Mouse (Mus musculus) kidney, postnatal 14 days (tissue): Measurements from ENCODE around the gene Abcb8.

Experiments used
- DNase-seq: peaks from one replicate; pipeline ENCODE4 v3.0.0; 2022; ENCODE audit warnings: mixed read lengths

Gene Abcb8

DNA sequence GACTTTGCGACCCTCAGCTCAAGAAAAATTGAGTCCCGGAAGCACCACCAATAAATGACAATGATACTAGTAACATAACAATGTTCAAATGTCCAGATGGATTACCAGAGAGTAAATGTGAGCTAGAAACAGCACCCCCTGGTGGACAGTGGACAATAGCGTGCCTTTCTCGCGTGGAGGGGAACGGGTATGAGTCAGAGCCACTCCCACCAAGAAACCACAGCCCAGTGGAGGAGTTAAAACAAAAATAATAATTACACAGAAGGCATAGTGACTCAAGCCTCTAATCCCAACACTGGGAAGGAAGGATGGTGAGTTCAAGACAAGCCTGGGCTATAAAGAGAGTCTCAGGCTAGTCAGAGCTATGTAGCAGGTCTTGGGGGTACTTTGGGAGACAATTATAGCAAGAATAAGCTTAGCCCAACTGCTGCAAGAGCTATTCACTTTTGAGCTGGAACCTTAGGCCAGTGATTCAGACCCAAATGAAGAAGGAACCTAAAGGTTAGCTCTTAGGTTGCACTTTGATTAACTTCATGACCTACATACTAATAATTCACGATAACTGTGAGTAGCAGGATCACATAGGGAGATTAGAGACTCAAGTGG is at the start of gene Abcb8:
Gene Abcb8, plus strand, starts transcription at position 272 of the 606 bp plus-strand sequence.
- peak; percentile 84 for DNase-seq

DNA sequence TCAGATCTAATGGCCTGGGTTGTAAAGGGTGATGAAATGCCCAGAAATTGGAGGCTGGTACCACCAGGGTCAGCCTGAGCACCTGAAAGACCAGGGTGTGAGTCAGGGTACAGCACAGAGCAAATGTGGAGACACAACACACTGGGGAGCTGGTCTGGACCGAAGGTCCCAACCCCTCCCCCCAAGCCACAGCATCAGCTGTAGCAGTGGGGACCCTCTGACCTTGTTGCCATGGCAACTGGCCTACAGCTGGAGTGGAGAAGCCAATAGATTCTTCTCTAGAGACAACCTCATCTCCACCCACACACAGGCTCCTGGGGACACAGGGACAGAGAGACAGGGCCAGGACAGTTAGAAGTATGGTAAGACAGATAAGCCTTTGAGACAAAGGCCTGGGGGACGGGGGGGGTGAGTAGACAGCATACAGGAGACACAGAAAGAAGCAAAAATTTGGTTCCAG is 49.5 kb upstream of the Abcb8 start:
- peak; percentile 66 for DNase-seq

DNA sequence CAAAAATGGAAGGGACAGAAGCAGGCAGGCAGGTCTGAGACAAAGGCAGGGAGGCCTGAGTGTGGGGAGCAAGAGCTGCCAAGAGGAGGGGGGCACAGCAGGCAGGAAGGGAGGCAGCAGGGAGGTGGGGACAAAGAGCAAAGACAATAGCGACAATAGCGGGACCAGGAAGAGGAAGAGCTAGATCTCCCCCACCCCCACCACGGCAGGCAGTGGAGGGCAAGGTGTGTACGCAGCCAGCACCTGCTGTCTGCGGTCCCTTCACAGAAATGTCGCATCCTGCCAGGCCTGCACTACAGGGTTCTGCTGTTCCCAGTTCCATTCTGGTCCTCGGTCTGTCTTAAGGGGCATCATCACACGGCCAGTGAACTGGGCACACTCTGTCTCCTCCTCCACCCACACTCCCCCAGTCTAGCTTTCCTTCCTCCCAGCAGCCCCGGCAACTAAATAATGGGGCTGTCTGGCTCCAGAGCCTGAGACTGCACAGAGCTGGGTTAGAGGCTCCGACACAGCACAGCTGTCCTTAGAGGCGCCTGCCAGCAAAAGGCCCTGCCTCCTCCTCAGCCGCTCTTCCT is 48.9 kb upstream of the Abcb8 start:
- peak; percentile 71 for DNase-seq

DNA sequence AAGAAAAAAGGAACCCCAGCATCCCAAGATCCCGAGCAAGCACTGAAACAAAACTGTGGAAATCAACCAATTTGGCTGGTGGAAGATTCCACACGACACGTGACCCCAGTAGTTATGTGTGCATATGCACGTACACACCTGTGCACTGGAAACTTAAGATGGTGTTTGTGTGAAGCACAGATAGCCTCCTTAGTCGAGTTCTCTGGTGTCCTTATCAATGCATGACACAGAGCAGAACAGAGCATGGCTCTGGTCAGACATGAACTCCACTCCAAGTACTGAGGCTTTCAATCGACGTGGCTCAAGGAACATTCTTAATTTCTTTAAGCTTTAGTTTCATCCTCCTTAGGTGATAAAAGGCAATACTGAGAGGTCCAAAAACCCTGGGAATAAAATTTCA is 47.1 kb upstream of the Abcb8 start:
- DNase-seq = no peak

DNA sequence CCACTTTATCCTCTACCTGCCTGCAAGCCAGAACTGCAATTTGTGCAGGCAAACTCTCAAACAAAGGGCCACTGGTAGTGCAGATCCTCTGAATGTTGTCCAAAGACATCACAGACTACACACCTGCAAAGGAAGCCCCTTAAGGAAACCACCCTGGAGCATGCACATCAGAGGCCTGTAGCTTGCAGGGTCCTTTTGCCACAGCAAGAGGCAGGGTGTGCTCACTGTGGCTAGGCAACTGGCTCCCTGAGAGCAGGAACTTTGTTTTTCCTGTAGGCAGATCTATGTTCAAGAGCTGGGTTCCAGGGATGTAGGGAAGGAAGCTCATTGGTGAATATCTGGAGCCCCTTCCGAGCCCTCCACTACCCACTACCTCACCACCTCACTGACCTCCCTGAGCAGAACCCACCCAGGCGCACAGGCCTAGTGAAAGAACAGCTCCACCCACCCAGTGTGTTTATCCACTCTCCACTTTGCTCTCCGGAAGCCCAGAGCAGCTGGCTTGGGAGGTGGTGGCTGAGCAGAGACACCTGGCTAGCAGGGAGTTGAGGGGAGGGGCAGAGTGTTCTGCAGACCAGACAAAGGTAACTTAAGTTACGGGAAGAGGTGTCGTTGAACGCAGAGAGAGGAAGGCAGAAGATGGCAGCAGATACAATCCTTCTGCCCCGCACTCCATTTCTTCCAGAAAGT is 46.1 kb upstream of the Abcb8 start:
- no peak for DNase-seq

DNA sequence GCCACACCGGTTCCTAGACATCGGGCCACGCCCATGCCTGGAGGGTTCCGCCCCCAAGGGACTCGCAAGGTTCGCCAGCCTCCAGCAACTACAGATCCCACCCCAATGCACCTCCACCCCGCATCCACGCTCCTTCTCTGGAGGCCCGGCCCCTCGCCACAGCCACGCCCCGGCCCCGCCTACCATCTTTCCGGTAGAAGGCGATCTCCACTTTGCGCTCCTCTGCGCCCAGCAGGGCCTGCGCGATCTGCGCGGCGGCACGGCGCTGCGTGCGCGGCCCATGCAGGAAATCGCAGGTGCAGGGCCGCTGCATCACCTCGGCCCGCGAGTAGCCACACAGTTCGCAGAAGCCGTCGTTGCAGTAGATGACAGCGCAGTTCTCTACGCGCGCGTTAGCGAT is 45.3 kb upstream of the Abcb8 start:
- DNase-seq = peak; percentile 77

DNA sequence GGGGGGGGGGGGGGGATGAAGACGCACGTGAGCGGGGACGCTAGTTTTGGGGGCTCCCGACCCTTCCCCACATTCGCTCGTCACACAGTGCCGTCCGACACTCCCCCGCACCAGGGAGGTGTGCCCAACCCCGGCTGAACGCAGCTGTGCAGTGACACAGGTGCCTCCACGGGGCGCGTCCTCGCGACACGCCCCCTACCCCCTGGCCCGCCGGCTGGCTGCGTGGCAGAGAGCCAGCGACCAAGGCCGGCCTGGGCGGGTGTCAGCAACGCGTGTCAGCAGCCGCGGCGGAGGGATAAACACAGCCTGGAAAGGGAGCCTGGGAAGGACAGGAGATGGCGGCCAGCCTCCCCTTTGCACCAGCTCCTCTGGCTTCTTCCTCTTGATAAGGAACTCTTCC is 44.9 kb upstream of the Abcb8 start:
- DNase-seq = peak; percentile 47

DNA sequence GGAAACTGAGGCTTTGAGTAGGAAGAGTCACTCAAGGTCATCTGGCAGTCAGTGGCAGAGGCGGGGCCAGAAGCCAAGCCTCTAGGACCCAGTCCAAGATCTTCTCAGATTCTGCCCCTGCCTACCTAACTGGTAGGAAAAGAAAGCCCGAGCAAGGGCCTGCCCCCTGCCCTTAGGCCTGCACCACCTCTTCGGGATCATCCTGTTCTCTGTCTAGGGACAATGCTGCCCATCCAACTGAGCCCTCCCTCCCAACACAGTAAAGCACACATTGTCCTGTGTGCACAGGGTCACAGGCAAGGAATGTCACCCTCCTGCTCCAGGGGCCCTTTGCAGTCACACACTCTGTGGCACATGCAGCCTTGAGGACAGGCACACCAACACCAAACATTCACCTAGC is 43.4 kb upstream of the Abcb8 start:
- DNase-seq = no peak

DNA sequence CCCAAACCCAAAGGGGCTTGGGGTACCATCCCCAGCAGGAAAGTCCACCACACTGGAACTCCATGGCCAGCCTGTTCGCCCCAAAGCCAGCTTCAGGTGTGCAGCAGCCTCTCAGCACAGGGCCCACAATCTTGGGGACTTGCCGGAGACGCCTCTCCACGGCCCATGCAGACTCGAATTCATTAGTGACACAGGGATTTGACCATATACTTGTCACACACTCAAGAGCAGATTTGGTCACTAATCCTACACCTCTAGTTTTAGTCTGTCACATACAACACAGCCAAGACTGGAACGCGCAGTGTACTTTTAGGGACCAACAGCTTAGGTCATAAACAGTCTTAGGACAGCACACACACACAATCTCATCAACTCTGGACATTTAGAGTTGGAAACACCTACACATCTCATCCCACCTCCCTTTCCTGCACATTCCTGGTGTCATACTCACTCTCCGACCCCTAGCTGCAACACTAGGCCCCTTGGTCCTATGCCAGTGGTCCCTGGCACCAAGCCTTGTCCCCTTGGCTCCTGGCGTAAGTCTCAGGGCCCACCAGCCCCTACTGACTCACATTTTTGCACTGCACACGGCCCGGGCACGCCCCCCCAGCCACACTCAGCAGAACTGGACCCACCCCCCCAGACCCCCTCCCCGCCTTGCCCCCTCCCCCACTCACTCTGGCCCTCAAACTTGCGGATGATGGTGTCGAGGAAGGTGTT is 42.8 kb upstream of the Abcb8 start:
- no peak for DNase-seq

DNA sequence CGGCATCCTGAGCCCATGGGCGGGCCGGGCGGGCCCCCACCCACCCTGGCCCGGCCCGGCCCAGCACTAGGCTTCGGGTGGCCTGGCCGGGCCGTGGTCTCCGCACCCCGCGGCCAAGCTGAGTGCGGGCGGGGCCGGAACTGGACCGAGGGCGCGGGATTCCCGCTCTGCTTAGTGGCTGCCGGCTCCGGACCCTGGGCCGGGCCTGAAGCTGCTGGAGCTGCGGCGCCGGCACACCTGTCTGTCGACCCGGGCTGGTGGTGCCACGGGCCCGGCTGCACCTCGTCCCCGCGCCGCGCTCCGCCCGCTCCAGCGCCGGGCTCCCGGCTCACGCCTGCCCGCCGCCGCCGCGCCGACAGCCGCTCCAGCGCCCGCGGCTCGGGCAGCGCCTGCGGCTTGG is 42.2 kb upstream of the Abcb8 start, which contains the start of gene Kcnh2:
Gene Kcnh2, minus strand, starts transcription at position 327 of the 400 bp plus-strand sequence.
- DNase-seq = no peak

DNA sequence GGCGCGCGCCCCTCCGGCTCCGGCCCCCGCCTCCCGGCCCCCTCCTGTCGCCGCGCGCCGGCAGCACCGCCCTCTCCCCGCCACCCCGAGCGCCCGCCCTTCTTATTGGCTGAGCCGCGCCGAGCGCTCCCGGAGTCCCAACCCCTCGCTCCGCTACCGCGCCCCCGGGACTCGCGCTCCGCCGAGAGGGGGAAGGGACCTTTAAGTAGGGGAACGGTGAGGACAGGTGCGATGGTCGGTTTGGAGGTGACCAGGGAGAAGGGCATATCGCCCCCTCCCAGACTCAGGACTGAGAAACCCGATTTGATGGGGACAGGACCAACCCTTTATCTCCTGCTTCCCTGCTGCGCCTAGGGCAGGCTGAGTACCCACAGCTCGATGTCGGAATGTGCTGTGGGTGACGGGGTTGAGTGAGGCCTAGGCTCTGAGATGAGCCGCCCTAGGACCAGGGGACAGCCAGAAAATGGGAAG is 41.7 kb upstream of the Abcb8 start:
- peak; percentile 85 for DNase-seq

DNA sequence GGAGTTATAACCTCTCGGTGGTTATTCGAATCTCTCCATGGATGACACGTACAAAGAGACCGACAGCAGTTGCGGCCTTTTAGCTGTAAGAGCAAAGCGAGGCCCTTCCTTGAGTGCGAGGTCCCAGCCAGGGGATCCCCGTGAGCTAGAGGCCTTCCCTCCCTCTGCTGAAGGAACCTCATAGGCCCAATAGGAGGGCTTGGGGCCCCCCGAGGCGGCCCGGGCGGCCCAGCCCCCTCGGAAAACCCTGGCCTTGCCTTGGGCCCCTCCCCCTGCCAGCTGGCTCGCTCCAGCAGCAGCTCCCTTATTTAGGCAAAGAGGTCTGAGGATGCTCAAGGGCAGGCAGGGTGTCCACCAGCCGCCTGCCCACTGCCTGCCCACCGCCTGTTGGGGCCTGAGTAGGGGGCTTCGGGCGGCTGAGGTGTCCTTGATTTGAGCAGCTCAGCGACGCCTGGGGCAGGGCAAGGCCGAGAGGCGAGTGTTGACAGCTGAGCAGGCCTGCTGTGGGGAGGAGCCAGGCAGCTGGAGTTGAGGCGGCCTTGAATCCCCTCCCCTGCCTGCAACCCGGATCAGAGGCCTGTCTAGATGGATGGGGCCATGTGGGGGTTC is 41.1 kb upstream of the Abcb8 start:
- DNase-seq = peak; percentile 55

DNA sequence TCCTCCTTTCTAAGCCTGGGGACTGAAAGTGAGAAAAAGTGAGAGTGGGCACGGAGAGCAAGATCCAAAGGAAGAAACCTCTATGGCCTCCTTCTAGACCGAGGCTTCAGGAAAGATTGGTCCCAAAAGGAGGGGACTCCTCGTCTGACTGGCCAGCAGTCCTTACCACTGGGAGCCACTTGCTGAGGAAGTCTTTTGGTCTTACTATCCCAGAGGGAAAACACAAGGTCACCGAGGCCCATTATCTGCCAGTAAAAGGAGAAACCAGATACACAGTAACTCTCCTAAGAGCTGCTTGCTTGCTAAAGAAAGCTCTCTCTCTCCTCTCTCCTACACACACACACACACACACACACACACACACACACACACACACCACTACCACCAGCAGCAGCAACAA is 40.1 kb upstream of the Abcb8 start:
- DNase-seq = no peak

DNA sequence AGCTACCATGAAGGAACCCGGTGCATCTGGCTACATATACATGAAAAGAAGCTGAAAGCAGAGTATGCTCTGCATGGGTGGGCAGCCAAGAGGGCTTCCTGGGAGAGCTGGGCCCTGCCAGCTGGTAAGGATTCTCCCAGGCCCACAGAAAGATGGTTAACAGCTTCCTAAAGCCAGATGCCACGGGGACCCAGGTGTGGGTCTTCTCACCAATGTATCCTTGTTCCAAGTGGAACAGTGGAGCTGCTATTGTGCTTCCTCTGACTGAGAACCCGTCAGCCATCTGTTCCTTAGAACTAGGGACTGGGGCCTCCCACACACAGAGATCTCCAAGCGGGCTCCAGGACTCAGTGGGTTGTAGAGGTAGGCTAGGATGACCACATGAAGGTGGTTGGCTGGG is 36.7 kb upstream of the Abcb8 start:
- DNase-seq = no peak

DNA sequence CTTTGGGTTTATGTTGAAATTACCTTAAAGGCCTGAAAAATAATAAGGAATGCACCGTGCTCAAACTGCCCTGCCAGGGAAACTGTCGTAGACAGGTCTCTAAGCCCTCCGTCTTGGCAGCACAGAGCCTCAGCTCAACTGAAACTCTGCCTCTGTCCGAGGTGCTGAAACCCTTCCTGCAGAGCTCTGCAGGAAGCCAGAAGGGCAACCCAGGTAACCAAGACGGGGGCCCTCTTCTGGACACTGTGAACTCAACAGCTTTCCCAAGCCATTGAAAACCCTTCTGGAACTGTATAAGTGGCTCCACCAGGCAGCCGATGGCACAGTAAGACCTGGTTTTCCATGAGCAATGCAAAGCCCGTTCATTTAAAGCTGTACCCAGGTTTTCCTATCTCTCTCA is 36.0 kb upstream of the Abcb8 start:
- DNase-seq = peak; percentile 87

DNA sequence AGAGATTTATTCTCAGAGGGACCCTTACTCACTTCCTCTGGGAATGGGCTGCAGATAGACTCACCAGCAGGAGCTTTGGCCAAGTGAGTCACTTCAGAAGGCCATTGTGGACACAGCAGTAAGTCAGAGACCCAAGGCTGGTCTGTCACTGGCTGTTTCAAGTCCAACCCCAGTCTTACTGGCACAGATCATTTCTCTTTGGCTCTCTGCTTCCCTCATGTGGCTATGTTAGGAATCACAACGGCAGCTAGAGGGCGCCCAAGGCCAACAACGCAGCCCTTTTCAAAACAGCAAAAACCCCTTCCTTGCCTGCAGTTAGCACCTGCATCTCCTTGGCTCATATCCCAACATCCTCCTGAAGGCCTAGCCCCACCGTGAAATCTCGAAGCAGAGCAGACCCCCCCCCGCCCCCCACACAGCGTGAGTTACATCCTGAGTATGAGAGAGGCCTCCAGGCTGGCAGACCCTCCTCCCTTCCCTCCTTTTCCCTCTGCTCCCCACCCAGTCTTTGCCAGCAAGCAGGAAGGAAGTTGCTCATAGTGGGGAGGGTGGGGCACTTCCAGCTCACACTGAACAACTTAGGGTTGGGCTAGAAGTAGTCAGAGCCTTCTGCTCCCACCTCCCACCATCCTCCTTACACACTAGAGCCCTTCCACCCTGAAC is 32.5 kb upstream of the Abcb8 start:
- DNase-seq = peak; percentile 86

DNA sequence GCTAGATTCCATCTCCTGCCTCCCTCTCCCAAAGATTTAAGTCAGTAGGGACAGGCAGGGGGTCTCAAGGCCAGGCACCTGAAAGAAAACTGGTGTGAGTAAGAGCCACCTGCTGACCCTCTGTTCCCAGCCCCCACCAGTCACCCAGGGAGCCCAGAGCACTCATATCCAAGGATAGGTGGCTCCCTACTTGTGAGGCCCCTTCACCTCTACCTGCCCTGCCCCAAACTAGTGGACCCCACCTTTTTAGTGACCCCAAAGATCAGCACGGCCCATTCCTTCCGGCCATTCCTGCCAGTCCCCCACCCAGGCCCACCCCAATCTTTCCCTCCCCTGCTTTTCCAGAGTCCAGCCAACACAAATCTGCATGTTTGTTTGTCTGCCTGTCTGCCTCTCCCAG is 30.0 kb upstream of the Abcb8 start:
- DNase-seq = no peak

DNA sequence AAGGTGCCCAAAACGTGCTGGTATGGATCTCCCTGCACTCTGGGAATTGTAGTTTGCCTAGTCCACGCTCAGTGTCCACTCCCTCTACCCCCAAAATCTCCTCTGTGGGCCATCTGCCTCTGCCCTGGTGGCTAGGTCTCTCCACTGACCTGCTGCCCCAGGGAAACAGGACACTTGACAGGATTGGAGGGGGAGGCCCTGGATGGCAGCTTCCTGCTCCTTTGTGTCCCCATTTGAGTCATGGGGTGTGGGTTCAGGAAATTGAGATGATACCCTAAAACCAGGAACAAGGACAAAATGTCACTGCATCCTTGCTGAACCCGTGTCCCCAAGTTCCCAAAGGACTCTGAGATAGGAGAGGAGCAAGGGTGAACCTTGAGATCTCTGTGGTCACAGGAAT is 29.4 kb upstream of the Abcb8 start:
- DNase-seq = no peak

DNA sequence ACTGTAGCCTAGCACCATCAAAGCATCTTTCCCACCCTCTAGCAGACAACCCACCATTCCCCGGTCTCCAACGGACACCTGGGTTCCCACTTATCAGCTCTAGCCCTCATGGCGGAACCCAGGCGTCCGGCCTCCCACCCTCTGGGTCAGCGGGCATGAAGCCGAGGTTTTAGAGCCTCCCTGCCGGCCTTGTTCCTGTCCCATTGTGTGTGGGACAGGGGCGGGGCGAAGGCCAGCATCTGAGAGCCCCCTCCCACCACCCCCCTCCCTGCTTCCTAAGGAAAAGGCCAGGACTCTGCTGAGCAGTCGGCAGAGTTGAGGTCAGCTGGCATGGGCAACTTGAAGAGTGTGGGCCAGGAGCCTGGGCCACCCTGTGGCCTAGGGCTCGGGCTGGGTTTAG is 29.0 kb upstream of the Abcb8 start, which contains the start of gene Nos3:
Gene Nos3, plus strand, starts transcription at position 303 of the 400 bp plus-strand sequence.
- peak; percentile 82 for DNase-seq

DNA sequence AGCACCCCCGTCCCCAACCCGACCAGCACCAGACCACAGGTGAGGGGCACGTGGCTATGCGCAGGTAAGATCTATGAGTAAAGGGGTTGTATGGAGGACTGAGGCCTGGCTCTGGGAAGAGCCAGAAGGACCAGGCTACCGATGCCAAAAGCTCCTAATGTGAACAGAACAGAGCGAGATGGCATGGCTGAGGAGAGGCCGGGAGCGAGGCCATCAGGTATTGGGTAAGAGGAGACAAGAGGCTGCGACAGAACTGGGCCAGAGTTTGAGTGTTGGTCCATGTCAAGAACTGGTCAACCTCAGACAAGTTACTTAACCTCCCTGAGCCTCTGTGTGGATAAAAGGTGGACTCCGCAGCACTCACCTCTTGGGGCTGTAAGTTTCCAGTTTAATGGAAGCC is 28.5 kb upstream of the Abcb8 start:
- no peak for DNase-seq

DNA sequence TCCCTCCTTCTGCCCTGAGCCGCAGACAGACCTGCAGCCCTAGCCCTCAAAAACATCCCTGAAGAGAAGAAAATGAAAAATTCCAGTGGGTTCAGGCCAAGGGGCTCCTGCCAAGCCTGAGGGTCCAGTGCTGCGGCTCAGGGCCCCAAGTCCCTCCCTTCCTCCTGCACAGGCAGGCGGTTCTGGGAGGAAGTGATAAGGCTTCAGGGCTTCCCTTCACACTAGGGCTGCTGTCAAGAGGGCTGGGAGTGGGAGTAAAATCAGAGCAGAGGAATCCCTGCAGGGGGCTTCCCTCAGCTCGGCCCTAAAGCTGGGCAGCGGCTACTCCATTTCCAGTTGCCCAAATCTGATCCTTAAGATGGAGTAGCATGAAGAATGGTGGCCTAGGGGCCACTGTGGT is 27.9 kb upstream of the Abcb8 start:
- no peak for DNase-seq

DNA sequence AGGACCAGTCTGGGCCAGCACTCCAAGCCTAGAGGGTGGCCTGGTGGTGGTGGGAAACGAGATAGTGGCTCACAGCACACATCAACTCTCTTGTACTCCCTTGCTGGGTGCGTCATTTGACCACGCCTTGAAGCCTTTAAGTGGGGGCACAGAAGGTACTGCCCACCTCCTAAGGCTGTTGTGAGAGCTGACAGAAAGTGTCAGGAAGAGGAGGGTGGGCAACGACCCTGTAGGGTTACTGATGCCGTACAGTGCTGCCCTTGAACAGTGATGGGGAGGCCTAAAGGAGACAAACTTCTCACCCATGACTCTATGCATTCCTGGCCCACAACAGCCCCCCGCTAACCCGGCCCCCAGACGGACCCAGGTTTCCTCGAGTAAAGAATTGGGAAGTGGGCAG is 27.0 kb upstream of the Abcb8 start:
- DNase-seq = no peak
